In the genomic region with DNA sequence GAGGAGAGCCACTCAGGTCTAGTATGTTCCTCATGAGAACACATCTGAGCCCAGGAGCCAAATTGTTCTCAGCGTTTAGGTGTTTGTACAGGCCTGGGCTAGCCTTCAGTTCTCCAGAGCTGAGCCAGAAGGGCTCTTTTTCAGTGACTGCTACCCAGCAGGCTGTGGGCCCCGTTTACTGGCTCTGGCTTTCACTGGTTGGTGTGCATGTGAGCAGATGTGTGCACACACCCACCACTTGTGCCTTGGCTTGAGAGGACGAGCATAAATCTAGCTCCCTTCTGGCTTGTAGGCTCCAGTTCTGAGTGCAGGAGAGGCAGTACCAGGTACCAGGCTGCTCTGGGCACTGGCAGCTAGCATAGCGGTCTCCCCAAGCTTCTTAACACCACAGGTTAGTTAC, we compare ENCODE assay signal across 21 mouse cellular contexts. TPM values are rescaled to one million over a fixed set of nuclear protein-coding genes. Genes with fewer than 3 reads are reported as not detected.
DNase-seq lines count a peak whose midpoint lies in the region; ATAC-seq and TF ChIP-seq lines count a peak whose summit lies in the region.
"Had no signal": no experiment of that assay in that cellular context is flagged by ENCODE, and none has a peak within 500 bp of the region (broad histone marks: within the 10 kb centered on the region; RNA-seq: fewer than 3 reads in every experiment).

No protein-coding gene starts in this region.

- peak; percentile 81 for ATAC-seq in frontal cortex, adult (ENCODE audit: low TSS enrichment)

- no peak for TF ChIP-seq POLR2A in lung, adult 2 months (IDR thresholded peaks at IDR 0.05; ENCODE audit: borderline replicate concordance, extremely low read depth, low read depth, low read length)

- H3K4me3 ChIP-seq in lung, adult 2 months (replicated peaks; ENCODE audit: extremely low read depth, low read depth, low read length), result no peak overlapping the region
- H3K4me3 ChIP-seq: limb, embryonic 10.5 days; stomach, embryonic 15.5 days had no signal

- no peak for DNase-seq in frontal cortex, postnatal 10 days (ENCODE audit: low spot score in 2 of 2)
- peak; percentile 47 for DNase-seq in layer of hippocampus, adult 9-11 months
- no peak for DNase-seq in layer of hippocampus, postnatal 10 days (ENCODE audit: low spot score in 2 of 2)
- DNase-seq in right cerebral cortex, postnatal 25 days, result peak; percentile 34
- no peak for DNase-seq in right cerebral cortex, postnatal 14 days
- DNase-seq in spleen, postnatal 10 days (ENCODE audit: low spot score in 2 of 2), result no peak
- DNase-seq in lung, adult 2 months, result no peak
- DNase-seq: adrenal gland, adult 2 months; kidney, adult 11 months; lung, embryonic 14.5 days; lung, postnatal 4 days; thymus, adult 2 months had no signal

- WGBS in lung, adult 2 months, result 75% methylated on average over 4 of the region's 4 CpGs

- no peaks in the 10 kb centered on the region for H3K4me1 ChIP-seq in lung, adult 2 months (ENCODE audit: control insufficient read depth, insufficient read depth, low read length)
- H3K4me1 ChIP-seq: limb, embryonic 10.5 days; stomach, embryonic 15.5 days had no signal

- TF ChIP-seq CTCF in lung, adult 2 months (IDR thresholded peaks at IDR 0.05; ENCODE audit: insufficient read depth, low read length), result no peak

RNA-seq across cellular contexts. Expression of gene Mrpl37, which starts 28.4 kb away (rescaled TPM):
- 10 to 100 TPM; 63.5 to 74.0 TPM for total RNA-seq in layer of hippocampus, postnatal 10 days (2021)
- 40.4 and 51.3 TPM in 2 replicates for polyA plus RNA-seq in lung, adult 2 months (2012; rRNA removed)

RNA-seq across cellular contexts. Expression of gene Cyb5rl, which starts 28.5 kb away (rescaled TPM):
- total RNA-seq in layer of hippocampus, postnatal 10 days (2021), result 10 to 100 TPM in 1 of 2 experiments, 1 to 10 TPM in 1; 9.6 to 10.5 TPM
- polyA plus RNA-seq in lung, adult 2 months (2012; rRNA removed), result 6.8 and 11.0 TPM in 2 replicates

RNA-seq across cellular contexts. Expression of gene Cdcp2, which starts 58.4 kb away (rescaled TPM):
- total RNA-seq in layer of hippocampus, postnatal 10 days (2021), result not detected
- 0.07 TPM in 1 of 2 replicates, not detected in the other for polyA plus RNA-seq in lung, adult 2 months (2012; rRNA removed)
- total RNA-seq: adrenal gland, adult 2 months; granulocyte monocyte progenitor cell, adult 5-6 weeks; hematopoietic stem cell, adult 5-6 weeks had no signal
- polyA plus RNA-seq: heart, embryonic 14.5 days; limb, embryonic 10.5 days; liver, embryonic 11.5 days; lung, embryonic 14.5 days; neural tube, embryonic 14.5 days; stomach, embryonic 15.5 days; urinary bladder, adult 2 months had no signal

Comparison
In these comparisons a context has a peak if more than half of its experiments do, and no peak if none do; other contexts are left out.
1. DNase-seq: peak in layer of hippocampus, adult 9-11 months (single experiment) and right cerebral cortex, postnatal 25 days (single experiment); none in frontal cortex, postnatal 10 days (0 of 2), layer of hippocampus, postnatal 10 days (0 of 2), right cerebral cortex, postnatal 14 days (single experiment), spleen, postnatal 10 days (0 of 2) and lung, adult 2 months (single experiment).